Mouse (Mus musculus): ENCODE data around the gene Bsn.

Gene Bsn

GRCm38 (mm10) chr9:108093586-108093985 is 96.6 kb downstream of the Bsn start:
- DNase-seq (ENCODE audit: low spot score) = peak; percentile 54

GRCm38 (mm10) chr9:108090611-108091120 is 99.5 kb downstream of the Bsn start:
- no peak for DNase-seq (ENCODE audit: low spot score)

- DNase-seq (ENCODE audit: low spot score) = no peak
Observed at GRCm38 (mm10) chr9:108085261-108085660, 104.9 kb downstream of the Bsn start.

- DNase-seq (ENCODE audit: low spot score) = no peak
Observed at GRCm38 (mm10) chr9:108083561-108083960, 106.6 kb downstream of the Bsn start.

- DNase-seq (ENCODE audit: low spot score) = no peak
Observed at GRCm38 (mm10) chr9:108082988-108083431, 107.2 kb downstream of the Bsn start, which contains the start of gene Rnf123. Rnf123 (minus strand) TSS chr9:108083346.

- no peak for DNase-seq (ENCODE audit: low spot score)
Observed at GRCm38 (mm10) chr9:108082549-108082948, 107.6 kb downstream of the Bsn start.

GRCm38 (mm10) chr9:108080168-108080567 is 110.0 kb downstream of the Bsn start, which contains the start of gene Mst1:
Mst1 (plus strand) TSS chr9:108080436.
- no peak for DNase-seq (ENCODE audit: low spot score)

- DNase-seq (ENCODE audit: low spot score) = no peak
Observed at GRCm38 (mm10) chr9:108073141-108073930, 116.8 kb downstream of the Bsn start.

GRCm38 (mm10) chr9:108072481-108072924 is 117.7 kb downstream of the Bsn start:
- no peak for DNase-seq (ENCODE audit: low spot score)

- DNase-seq (ENCODE audit: low spot score) = no peak
Observed at GRCm38 (mm10) chr9:108071801-108072200, 118.4 kb downstream of the Bsn start.

- no peak for DNase-seq (ENCODE audit: low spot score)
Observed at GRCm38 (mm10) chr9:108069529-108069928, 120.7 kb downstream of the Bsn start.

GRCm38 (mm10) chr9:108069007-108069406 is 121.2 kb downstream of the Bsn start:
- DNase-seq (ENCODE audit: low spot score) = no peak

- peak; percentile 90 for DNase-seq (ENCODE audit: low spot score)
Observed at GRCm38 (mm10) chr9:108067900-108068299, 122.3 kb downstream of the Bsn start.

- DNase-seq (ENCODE audit: low spot score) = no peak
Observed at GRCm38 (mm10) chr9:108067199-108067598, 123.0 kb downstream of the Bsn start.

GRCm38 (mm10) chr9:108065491-108066011 is 124.6 kb downstream of the Bsn start:
- DNase-seq (ENCODE audit: low spot score) = peak; percentile 75

GRCm38 (mm10) chr9:108063361-108063760 is 126.8 kb downstream of the Bsn start:
- DNase-seq (ENCODE audit: low spot score) = no peak

GRCm38 (mm10) chr9:108062142-108062541 is 128.0 kb downstream of the Bsn start:
- no peak for DNase-seq (ENCODE audit: low spot score)

GRCm38 (mm10) chr9:108058291-108058690 is 131.9 kb downstream of the Bsn start:
- DNase-seq (ENCODE audit: low spot score) = no peak

GRCm38 (mm10) chr9:108057262-108057562 is 133.0 kb downstream of the Bsn start:
- peak; percentile 47 for DNase-seq (ENCODE audit: low spot score)

- peak; percentile 42 for DNase-seq (ENCODE audit: low spot score)
Observed at GRCm38 (mm10) chr9:108056361-108057261, 133.6 kb downstream of the Bsn start.

- peak; percentile 36 for DNase-seq (ENCODE audit: low spot score)
Observed at GRCm38 (mm10) chr9:108055661-108056237, 134.4 kb downstream of the Bsn start.

- DNase-seq (ENCODE audit: low spot score) = peak; percentile 32
Observed at GRCm38 (mm10) chr9:108055061-108055460, 135.1 kb downstream of the Bsn start.
